Mouse (Mus musculus): Measurements from ENCODE around the gene Zfp69. TPM values are rescaled to one million over a fixed set of nuclear protein-coding genes. Genes with fewer than 3 reads are reported as not detected.

The Zfp69 gene
- total RNA-seq (2021): under 1 TPM; 0.20 to 0.42 TPM
- long read RNA-seq, experiment 1, partial matches to known transcripts: 0 of 3 reads
- long read RNA-seq, experiment 1, other reads (novel, unspliced or antisense): 3 of 3 reads
- long read RNA-seq, experiment 2: 0 reads

GRCm38 (mm10) chr4:120951428-120951973, at the start of gene Zfp69:
Gene Zfp69, minus strand, starts transcription at chr4:120951699.
- TF ChIP-seq CTCF (IDR thresholded peaks at IDR 0.05): no peak
- peak within 1 kb of the TSS; percentile 95 for H3K27ac ChIP-seq
- H3K4me3 ChIP-seq: peak within 1 kb of the TSS; percentile 88
- intact Hi-C loops (cut with DNase I): no loop called here
- peak; percentile 96 for DNase-seq

GRCm38 (mm10) chr4:121001042-121001441, 49.5 kb upstream of the Zfp69 start:
- H3K27ac ChIP-seq: no peak overlapping the region
- no peak for TF ChIP-seq CTCF (IDR thresholded peaks at IDR 0.05)
- H3K4me3 ChIP-seq: no peak overlapping the region
- intact Hi-C loops (cut with DNase I): no loop called here
- no peak for DNase-seq

GRCm38 (mm10) chr4:120995911-120996310, 44.4 kb upstream of the Zfp69 start:
- H3K27ac ChIP-seq: no peak overlapping the region
- no peak for DNase-seq
- no peak for TF ChIP-seq CTCF (IDR thresholded peaks at IDR 0.05)
- intact Hi-C loops (cut with DNase I): no loop called here
- no peak overlapping the region for H3K4me3 ChIP-seq

- intact Hi-C loops (cut with DNase I): no loop called here
- TF ChIP-seq CTCF (IDR thresholded peaks at IDR 0.05): no peak
- Histone ChIP-seq H3K4me3 (no peak overlapping the region), H3K27ac (no peak overlapping the region)
- DNase-seq: no peak
Measured at GRCm38 (mm10) chr4:120993025-120993424, 41.5 kb upstream of the Zfp69 start.

- no peak overlapping the region for H3K4me3 ChIP-seq
- no peak overlapping the region for H3K27ac ChIP-seq
- intact Hi-C loops (cut with DNase I): no loop called here
- no peak for DNase-seq
- TF ChIP-seq CTCF (IDR thresholded peaks at IDR 0.05): no peak
Measured at GRCm38 (mm10) chr4:120992284-120992683, 40.8 kb upstream of the Zfp69 start.

- DNase-seq: no peak
- intact Hi-C loops (cut with DNase I): loop anchor here (2.0 to 5.0 kb wide), 4 partner anchors 29 to 245 kb away; partner anchors contain the start of gene Smap2
- no peak overlapping the region for H3K27ac ChIP-seq
- no peak overlapping the region for H3K4me3 ChIP-seq
- no peak for TF ChIP-seq CTCF (IDR thresholded peaks at IDR 0.05)
Measured at GRCm38 (mm10) chr4:120987319-120987718, 35.8 kb upstream of the Zfp69 start.

- DNase-seq: peak; percentile 44
- TF ChIP-seq CTCF (IDR thresholded peaks at IDR 0.05): peak; percentile 98
- Histone ChIP-seq H3K27ac (no peak overlapping the region), H3K4me3 (no peak overlapping the region)
- intact Hi-C loops (cut with DNase I): loop anchor here (2.0 to 5.0 kb wide), 4 partner anchors 30 to 246 kb away; partner anchors contain the start of gene Smap2
Measured at GRCm38 (mm10) chr4:120986446-120986845, 34.9 kb upstream of the Zfp69 start.

- intact Hi-C loops (cut with DNase I): no loop called here
- no peak for TF ChIP-seq CTCF (IDR thresholded peaks at IDR 0.05)
- H3K4me3 ChIP-seq: no peak overlapping the region
- no peak for DNase-seq
- no peak overlapping the region for H3K27ac ChIP-seq
Measured at GRCm38 (mm10) chr4:120978221-120978620, 26.7 kb upstream of the Zfp69 start.

- H3K4me3 ChIP-seq: no peak overlapping the region
- DNase-seq: no peak
- TF ChIP-seq CTCF (IDR thresholded peaks at IDR 0.05): no peak
- intact Hi-C loops (cut with DNase I): no loop called here
- peak overlapping the region; percentile 28; the same call in 1 of the 2 replicates for H3K27ac ChIP-seq
Measured at GRCm38 (mm10) chr4:120975428-120975734, 23.9 kb upstream of the Zfp69 start.

- H3K27ac ChIP-seq: peak overlapping the region; percentile 28; the same call in 1 of the 2 replicates
- H3K4me3 ChIP-seq: no peak overlapping the region
- TF ChIP-seq CTCF (IDR thresholded peaks at IDR 0.05): no peak
- intact Hi-C loops (cut with DNase I): no loop called here
- no peak for DNase-seq
Measured at GRCm38 (mm10) chr4:120974711-120975427, 23.4 kb upstream of the Zfp69 start.

- no peak for TF ChIP-seq CTCF (IDR thresholded peaks at IDR 0.05)
- no peak overlapping the region for H3K4me3 ChIP-seq
- no peak overlapping the region for H3K27ac ChIP-seq
- intact Hi-C loops (cut with DNase I): no loop called here
- no peak for DNase-seq
Measured at GRCm38 (mm10) chr4:120971842-120972241, 20.3 kb upstream of the Zfp69 start.

- no peak for DNase-seq
Measured at GRCm38 (mm10) chr4:120969382-120970146, 18.1 kb upstream of the Zfp69 start.

GRCm38 (mm10) chr4:120968486-120968885, 17.0 kb upstream of the Zfp69 start:
- H3K27ac ChIP-seq: no peak overlapping the region
- intact Hi-C loops (cut with DNase I): no loop called here
- DNase-seq: no peak
- no peak overlapping the region for H3K4me3 ChIP-seq
- no peak for TF ChIP-seq CTCF (IDR thresholded peaks at IDR 0.05)

More at GRCm38 (mm10) chr4:120969382-120970146, 18.1 kb upstream of the Zfp69 start:
- Histone ChIP-seq H3K27ac (no peak overlapping the region), H3K4me3 (no peak overlapping the region)
- intact Hi-C loops (cut with DNase I): no loop called here
- peak; percentile 49 for TF ChIP-seq CTCF (IDR thresholded peaks at IDR 0.05)

All from gastrocnemius, adult 2 months (tissue).